Mouse (Mus musculus): Measurements from ENCODE around the gene Sox30. TPM values are rescaled to one million over a fixed set of nuclear protein-coding genes. Genes with fewer than 3 reads are reported as not detected.

The Sox30 gene
- total RNA-seq, 2 experiments from 2014 or later: 0.10 TPM; not detected in 1

DNA sequence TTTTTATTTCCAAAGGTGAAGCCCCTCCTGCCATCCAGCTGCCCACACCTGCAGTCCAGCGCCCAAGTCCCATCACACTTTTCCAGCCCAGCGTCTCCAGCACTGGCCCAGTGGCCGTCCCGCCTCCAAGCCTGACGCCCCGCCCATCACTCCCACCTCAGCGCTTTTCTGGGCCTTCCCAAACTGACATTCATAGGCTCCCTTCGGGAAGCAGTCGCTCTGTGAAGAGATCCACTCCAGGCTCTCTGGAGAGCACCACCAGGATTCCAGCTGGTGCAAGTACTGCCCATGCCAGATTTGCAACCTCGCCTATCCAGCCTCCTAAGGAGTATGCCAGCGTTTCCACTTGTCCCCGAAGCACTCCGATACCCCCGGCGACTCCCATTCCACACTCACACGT is 11.5 kb downstream of the Sox30 start:
- intact Hi-C loops (cut with DNase I): no loop called here
- DNase-seq (ENCODE audit: low spot score in 2 of 2): no peak

- DNase-seq (ENCODE audit: low spot score in 2 of 2): no peak
- intact Hi-C loops (cut with DNase I): no loop called here
Measured at GRCm38 (mm10) chr11:45992087-45992486, 12.0 kb downstream of the Sox30 start.

GRCm38 (mm10) chr11:46016061-46016460 is 36.0 kb downstream of the Sox30 start:
- peak; percentile 60 to 69 for DNase-seq (ENCODE audit: low spot score in 2 of 2)
- intact Hi-C loops (cut with DNase I): no loop called here

DNA sequence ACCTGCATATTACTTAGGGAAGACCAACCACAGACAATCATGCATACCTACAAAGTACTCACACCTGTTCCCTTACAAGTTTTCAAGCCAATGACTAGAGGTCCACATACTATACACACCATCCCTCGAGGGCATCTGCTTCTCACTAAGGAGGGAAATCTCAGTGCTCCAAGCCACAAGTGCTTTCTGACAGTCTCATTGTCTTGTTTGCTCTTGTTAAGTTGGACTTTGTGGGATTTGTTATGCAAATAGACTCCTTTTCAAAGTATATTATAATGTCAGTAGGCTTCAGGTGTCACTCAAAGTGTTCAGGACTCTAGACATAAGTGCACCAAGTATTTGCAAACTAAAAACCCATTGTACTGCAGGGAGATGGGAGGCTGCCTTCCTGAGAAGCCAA is 40.1 kb downstream of the Sox30 start:
- no peak for DNase-seq (ENCODE audit: low spot score in 2 of 2)
- intact Hi-C loops (cut with DNase I): no loop called here

DNA sequence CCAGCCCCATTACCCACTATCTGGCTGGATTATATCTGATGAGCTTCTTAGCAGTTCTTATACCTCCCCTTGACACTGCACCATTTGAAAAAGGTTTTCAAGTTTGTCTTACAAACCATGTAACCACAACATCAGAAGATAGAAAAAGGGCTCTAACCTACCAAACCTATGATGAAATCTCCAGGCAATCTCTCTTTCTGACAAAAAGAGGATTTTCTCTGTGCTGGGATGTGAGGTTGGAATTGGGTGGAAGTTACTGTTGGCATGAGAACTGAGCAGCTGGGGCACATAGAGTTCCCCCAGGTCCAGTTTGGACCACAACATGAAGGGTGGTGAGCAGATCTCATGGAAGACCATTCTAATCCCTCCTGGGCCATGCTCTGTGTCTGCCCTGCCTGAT is 41.7 kb downstream of the Sox30 start:
- DNase-seq (ENCODE audit: low spot score in 2 of 2): no peak
- intact Hi-C loops (cut with DNase I): no loop called here

GRCm38 (mm10) chr11:46022983-46023382 is 42.9 kb downstream of the Sox30 start:
- no peak for DNase-seq (ENCODE audit: low spot score in 2 of 2)
- intact Hi-C loops (cut with DNase I): no loop called here

DNA sequence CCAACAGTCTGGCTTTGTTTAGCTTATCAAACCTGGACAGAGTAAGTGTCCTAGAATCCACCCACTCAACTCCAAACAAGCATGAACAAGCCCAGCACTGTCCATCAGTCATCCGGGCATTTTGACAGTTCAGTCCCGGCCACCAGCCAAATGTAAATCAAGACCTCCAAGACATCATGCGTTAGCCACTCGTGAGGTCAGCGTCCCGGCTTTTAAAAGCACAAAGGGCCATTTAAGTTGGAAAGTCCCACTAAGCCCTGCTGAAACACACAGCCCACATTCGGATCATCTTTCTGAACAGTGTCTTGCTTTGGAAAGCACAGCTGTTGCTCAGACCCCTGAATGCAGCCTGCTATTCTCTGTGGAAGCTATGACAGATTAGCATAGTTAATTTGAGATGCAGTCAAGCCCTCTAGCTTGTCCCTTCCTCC is 45.9 kb downstream of the Sox30 start:
- DNase-seq (ENCODE audit: low spot score in 2 of 2): no peak
- intact Hi-C loops (cut with DNase I): no loop called here

GRCm38 (mm10) chr11:46027952-46028814 is 48.1 kb downstream of the Sox30 start:
- intact Hi-C loops (cut with DNase I): no loop called here

GRCm38 (mm10) chr11:46029485-46029884 is 49.4 kb downstream of the Sox30 start:
- intact Hi-C loops (cut with DNase I): no loop called here
- DNase-seq (ENCODE audit: low spot score in 2 of 2): no peak

More at GRCm38 (mm10) chr11:46027952-46028814, 48.1 kb downstream of the Sox30 start:
- DNase-seq (ENCODE audit: low spot score in 2 of 2): no peak

GRCm38 (mm10) chr11:46030026-46030425 is 49.9 kb downstream of the Sox30 start:
- intact Hi-C loops (cut with DNase I): no loop called here
- DNase-seq (ENCODE audit: low spot score in 2 of 2): no peak

GRCm38 (mm10) chr11:46031470-46031869 is 51.4 kb downstream of the Sox30 start:
- intact Hi-C loops (cut with DNase I): no loop called here
- no peak for DNase-seq (ENCODE audit: low spot score in 2 of 2)

GRCm38 (mm10) chr11:46032956-46033355 is 52.8 kb downstream of the Sox30 start:
- intact Hi-C loops (cut with DNase I): no loop called here
- no peak for DNase-seq (ENCODE audit: low spot score in 2 of 2)

- DNase-seq (ENCODE audit: low spot score in 2 of 2): no peak
- intact Hi-C loops (cut with DNase I): no loop called here
Measured at GRCm38 (mm10) chr11:46036374-46036773, 56.3 kb downstream of the Sox30 start.

DNA sequence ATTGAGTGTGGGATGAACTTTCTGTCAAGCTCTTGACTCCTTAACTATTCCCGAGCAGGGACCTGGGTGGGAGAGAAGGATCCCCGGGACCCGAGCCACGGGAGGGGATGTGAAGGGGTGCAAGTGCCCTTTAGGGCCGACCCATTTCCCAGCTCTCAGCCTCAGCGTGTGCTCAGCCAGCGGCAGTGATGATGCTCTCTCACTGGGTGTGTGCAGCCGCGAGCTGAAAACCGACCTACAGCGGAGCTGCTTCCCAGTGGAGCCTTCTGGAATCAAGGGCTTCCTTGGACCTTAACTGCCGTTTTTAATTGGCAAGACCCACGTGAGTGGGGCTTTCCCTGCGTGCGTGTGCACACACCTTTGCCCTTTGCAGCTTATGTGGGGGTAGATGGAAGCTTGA is 58.8 kb downstream of the Sox30 start:
- no peak for DNase-seq (ENCODE audit: low spot score in 2 of 2)
- intact Hi-C loops (cut with DNase I): no loop called here

DNA sequence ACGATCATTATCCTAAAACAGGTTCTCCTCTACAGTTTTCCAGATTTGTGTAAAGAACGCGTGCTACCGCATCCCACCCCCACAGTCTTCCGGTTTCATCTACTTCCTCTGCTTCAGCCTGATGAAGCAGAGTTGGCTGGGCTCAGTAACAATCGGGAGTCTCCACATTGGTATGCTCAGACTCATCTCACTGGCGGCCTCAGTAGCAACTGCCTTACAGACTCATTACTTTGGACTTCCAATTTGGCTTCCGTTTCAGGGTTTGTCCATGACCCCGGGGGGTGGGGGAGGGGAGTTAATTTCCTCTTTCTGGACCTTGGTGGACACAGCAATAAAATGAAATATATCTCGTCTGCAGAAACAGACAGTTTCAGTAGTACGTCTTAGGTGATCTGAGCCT is 59.2 kb downstream of the Sox30 start:
- DNase-seq (ENCODE audit: low spot score in 2 of 2): no peak
- intact Hi-C loops (cut with DNase I): no loop called here

GRCm38 (mm10) chr11:46040841-46041556 is 60.9 kb downstream of the Sox30 start:
- no peak for DNase-seq (ENCODE audit: low spot score in 2 of 2)
- intact Hi-C loops (cut with DNase I): no loop called here

DNA sequence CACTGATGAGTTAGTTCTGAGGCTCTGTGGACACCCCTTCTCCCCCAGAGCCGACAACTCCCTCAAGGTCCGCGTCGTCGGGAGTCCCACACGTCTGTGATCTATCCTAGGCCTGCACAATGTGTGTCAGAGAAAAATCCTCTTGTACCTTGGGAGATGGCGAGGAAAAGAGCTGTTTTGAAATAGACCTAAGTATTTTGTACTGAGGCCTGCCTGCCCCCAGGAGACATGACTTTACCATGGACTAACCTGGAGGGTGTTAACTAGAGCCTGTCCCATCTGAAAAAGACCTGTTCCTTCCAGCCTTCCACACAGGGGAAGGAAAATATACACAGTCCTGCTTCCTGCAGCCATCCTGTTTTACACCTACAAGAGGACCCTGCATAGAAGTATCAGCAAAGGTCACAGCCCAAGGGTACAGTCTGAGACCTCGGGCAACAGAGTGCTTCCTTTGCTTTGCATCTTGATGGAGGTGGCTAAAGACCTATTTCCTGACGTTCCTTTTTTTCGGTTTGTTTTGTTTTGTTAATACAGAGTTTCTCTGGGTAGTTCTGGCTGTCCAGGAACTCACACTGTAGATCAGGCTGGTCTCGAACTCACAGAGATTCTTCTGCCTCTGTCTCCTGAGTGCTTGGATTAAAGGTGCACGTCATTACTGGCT is 61.6 kb downstream of the Sox30 start:
- DNase-seq (ENCODE audit: low spot score in 2 of 2): no peak
- intact Hi-C loops (cut with DNase I): no loop called here

- DNase-seq (ENCODE audit: low spot score in 2 of 2): no peak
- intact Hi-C loops (cut with DNase I): no loop called here
Measured at GRCm38 (mm10) chr11:46044781-46045180, 64.7 kb downstream of the Sox30 start.

DNA sequence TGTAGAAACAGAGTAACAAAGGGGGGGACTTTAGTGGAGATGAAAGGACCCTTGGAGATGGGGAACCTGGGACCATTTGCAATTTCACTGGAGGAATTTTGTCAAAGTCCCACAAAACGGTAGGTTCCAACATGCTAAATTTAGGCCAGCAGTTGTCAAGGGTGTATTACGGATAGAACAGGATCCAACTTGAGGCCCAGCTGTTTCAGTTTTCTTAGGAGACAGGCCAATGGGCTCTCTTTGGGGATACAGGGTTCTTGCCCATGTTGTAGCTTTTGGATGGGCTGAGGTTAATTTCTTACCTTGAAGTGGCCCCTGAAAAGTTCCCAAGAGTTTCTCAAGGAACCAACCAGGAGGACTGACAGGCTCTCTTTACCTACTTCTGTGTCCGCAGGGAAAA is 67.2 kb downstream of the Sox30 start:
- intact Hi-C loops (cut with DNase I): no loop called here
- no peak for DNase-seq (ENCODE audit: low spot score in 2 of 2)

DNA sequence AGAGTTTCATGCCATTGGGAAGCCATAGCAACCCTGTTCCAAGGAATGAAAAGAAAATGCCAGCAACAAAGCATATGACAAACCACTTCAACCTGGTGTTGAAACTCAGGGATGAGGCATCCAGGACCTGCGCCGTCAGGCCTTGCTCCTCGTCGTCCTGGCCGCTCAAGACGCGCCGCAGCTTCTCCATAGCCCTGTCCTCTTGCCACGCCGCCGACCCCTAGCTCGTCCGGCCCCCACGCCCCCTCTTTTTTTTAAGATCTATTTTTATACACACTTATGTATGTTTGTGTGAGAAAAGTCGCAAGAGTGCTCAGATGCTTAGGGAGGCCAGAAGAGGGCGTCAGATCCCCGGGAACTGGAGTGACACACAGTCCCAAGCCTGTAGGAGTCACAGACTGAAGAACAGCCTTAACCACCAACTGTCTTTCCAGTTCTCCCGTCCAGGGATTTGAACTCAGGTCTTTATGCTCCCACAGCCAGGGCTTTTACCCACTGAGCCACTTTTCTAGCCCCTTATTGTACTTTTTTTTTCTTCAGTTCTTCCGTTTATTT is 72.1 kb downstream of the Sox30 start, which contains the start of gene Gm12166:
Gene Gm12166 (minus strand): TSS at position 217 of the 555 bp plus-strand sequence.
- peak in 1 of 2 experiments; percentile 56 for DNase-seq (ENCODE audit: low spot score in 2 of 2)
- intact Hi-C loops (cut with DNase I): loop anchor here (2.0 kb wide), 1 partner anchor 163 kb away; no protein-coding TSS in a partner anchor
